Mouse (Mus musculus) ES-E14 (cell line): ENCODE measurements around the gene Ilk. TPM values are rescaled to one million over a fixed set of nuclear protein-coding genes. Genes with fewer than 3 reads are reported as not detected.

ENCODE experiments used
- DNase-seq: peaks from one replicate; pipeline ENCODE4 v3.0.0-alpha.2; 2013; ENCODE audit warnings: low read depth, low spot score
- H3K27ac ChIP-seq: 2 replicates; pipeline ENCODE4 v1.5.1; 2012; ENCODE audit warnings: low read depth, mild to moderate bottlenecking, low read length, moderate library complexity, mixed read lengths; ENCODE audit not compliant: poor library complexity, insufficient read depth, severe bottlenecking
- H3K36me3 ChIP-seq: 2 replicates; pipeline ENCODE4 v1.6.1; 2012; ENCODE audit warnings: mild to moderate bottlenecking, low read length, moderate library complexity, mixed read lengths; ENCODE audit not compliant: control insufficient read depth, poor library complexity, insufficient read depth, severe bottlenecking
- H3K4me1 ChIP-seq, 2 experiments: fragments of 150-350 bp in 1 of 2; sonication (generic) in 1 of 2; 2 replicates each; pipeline ENCODE4 v1.6.1; 2012; ENCODE audit warnings: low read length in 2 of 2, mild to moderate bottlenecking in 1 of 2, mixed read lengths in 1 of 2; ENCODE audit not compliant: control insufficient read depth in 2 of 2, insufficient read depth in 2 of 2, poor library complexity in 1 of 2
- H3K4me3 ChIP-seq, 2 experiments: fragments of 150-350 bp in 1 of 2; sonication (generic) in 1 of 2; 2 replicates each; pipeline ENCODE4 v1.5.1; 2012; ENCODE audit warnings: low read length in 2 of 2, low read depth in 1 of 2, mild to moderate bottlenecking in 1 of 2, mixed read lengths in 1 of 2; ENCODE audit not compliant: insufficient read depth in 1 of 2, poor library complexity in 1 of 2, severe bottlenecking in 1 of 2
- H3K9ac ChIP-seq: 2 replicates; pipeline ENCODE4 v1.6.1; 2012; ENCODE audit warnings: low read depth, mild to moderate bottlenecking, low read length, mixed read lengths; ENCODE audit not compliant: poor library complexity, insufficient read depth, severe bottlenecking
- H3K9me3 ChIP-seq: fragments of 150-350 bp; sonication (generic); 2 replicates; pipeline ENCODE4 v1.6.1; 2012; ENCODE audit warnings: low read depth, mild to moderate bottlenecking, low read length; ENCODE audit not compliant: control insufficient read depth, insufficient read depth
- CHD2 ChIP-seq: IDR thresholded peaks from 2 replicates; pipeline ENCODE4 v1.6.1; 2014; ENCODE audit warnings: mild to moderate bottlenecking, low read depth, low read length, inconsistent platforms
- HCFC1 ChIP-seq: IDR thresholded peaks from 2 replicates; pipeline ENCODE4 v1.6.1; 2012; ENCODE audit warnings: low read length, inconsistent platforms, borderline replicate concordance; ENCODE audit not compliant: insufficient read depth
- MAFK ChIP-seq: IDR thresholded peaks from 2 replicates; pipeline ENCODE4 v1.6.1; 2014; ENCODE audit warnings: mild to moderate bottlenecking, low read depth, low read length, inconsistent platforms; ENCODE audit not compliant: insufficient read depth
- ZC3H11A ChIP-seq: IDR thresholded peaks from 2 replicates; pipeline ENCODE4 v1.6.1; 2012; ENCODE audit warnings: low read depth, mild to moderate bottlenecking, inconsistent platforms, low read length, borderline replicate concordance
- ZNF384 ChIP-seq: IDR thresholded peaks from 2 replicates; pipeline ENCODE4 v1.6.1; 2012; ENCODE audit warnings: low read depth, low read length, inconsistent platforms
- in situ Hi-C, 2 experiments: fragments of 600-800 bp; cut with MboI; formaldehyde crosslinking; loops; one replicate each; pipeline ENCODE4 v1.15.1; 2025; ENCODE audit warnings: low sequenced_read_pairs in 2 of 2, inconsistent platforms in 1 of 2; ENCODE audit not compliant: unreplicated experiment in 2 of 2
- total RNA-seq: library from RNA; depleted of rRNA; stranded (reverse); fragments of 300-350 nt; gene quantifications from 2 replicates; pipeline ENCODE4 v1.2.3, GENCODE M21; 2012

Gene Ilk
- total RNA-seq, 1 experiment: 61.4 TPM

DNA sequence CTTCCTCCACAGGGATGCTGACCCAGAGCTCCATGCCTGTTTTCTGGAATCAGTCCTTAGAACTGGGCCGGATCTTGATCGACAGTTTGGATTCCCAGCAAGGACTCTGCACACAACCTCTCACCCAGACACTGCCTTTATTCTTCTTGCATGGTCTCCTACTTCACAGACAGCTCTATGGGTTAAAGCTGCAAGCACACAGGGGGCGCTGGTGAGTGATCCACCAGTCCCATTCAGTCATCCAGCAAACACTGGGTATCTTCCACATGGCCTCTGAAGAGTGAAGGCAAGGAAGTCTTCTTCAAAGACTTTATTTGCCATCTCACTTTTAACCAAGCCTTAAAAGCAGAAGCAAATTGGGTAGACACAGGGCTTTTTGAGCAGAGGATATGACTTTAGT, 21.0 kb upstream of the Ilk start:
- no peak overlapping the region for H3K27ac ChIP-seq
- no peak overlapping the region for H3K9ac ChIP-seq
- no peak overlapping the region for H3K4me3 ChIP-seq
- DNase-seq: no peak
- H3K9me3 ChIP-seq: no peaks in the 10 kb centered on the region
- TF ChIP-seq CHD2 (no peak), ZC3H11A (no peak), HCFC1 (no peak), MAFK (no peak), ZNF384 (no peak)
- H3K4me1 ChIP-seq: no peaks in the 10 kb centered on the region
- no peaks in the 10 kb centered on the region for H3K36me3 ChIP-seq
- in situ Hi-C loops: no loop called here

GRCm38 (mm10) chr7:105721916-105722315, 14.5 kb upstream of the Ilk start:
- no peak overlapping the region for H3K9ac ChIP-seq
- DNase-seq: no peak

GRCm38 (mm10) chr7:105726144-105726979, 10.0 kb upstream of the Ilk start:
- in situ Hi-C loops: no loop called here
- H3K4me1 ChIP-seq: no peaks in the 10 kb centered on the region
- no peak overlapping the region for H3K9ac ChIP-seq
- H3K4me3 ChIP-seq: no peak overlapping the region
- DNase-seq: no peak
- H3K9me3 ChIP-seq: no peaks in the 10 kb centered on the region
- no peaks in the 10 kb centered on the region; the same call in 1 of the 2 replicates for H3K36me3 ChIP-seq
- TF ChIP-seq MAFK (no peak), ZNF384 (no peak), ZC3H11A (peak; percentile 43; the same call in 1 of the 2 replicates)
- H3K27ac ChIP-seq: no peak overlapping the region

More at GRCm38 (mm10) chr7:105721916-105722315, 14.5 kb upstream of the Ilk start:
- TF ChIP-seq ZNF384 (no peak), MAFK (no peak), CHD2 (no peak), ZC3H11A (no peak), HCFC1 (no peak)
- Histone ChIP-seq H3K4me3 (no peak overlapping the region), H3K4me1 (no peaks in the 10 kb centered on the region; a peak in 1 of 4 replicates), H3K36me3 (no peaks in the 10 kb centered on the region), H3K27ac (no peak overlapping the region), H3K9me3 (no peaks in the 10 kb centered on the region)
- in situ Hi-C loops: no loop called here

GRCm38 (mm10) chr7:105726980-105727325, 9.4 kb upstream of the Ilk start:
- no peak for DNase-seq
- no peak overlapping the region for H3K9ac ChIP-seq
- no peak for TF ChIP-seq ZC3H11A
- no peak for TF ChIP-seq HCFC1
- no peak for TF ChIP-seq ZNF384
- no peak for TF ChIP-seq MAFK
- no peak for TF ChIP-seq CHD2
- H3K36me3 ChIP-seq: no peaks in the 10 kb centered on the region; the same call in 1 of the 2 replicates
- H3K27ac ChIP-seq: no peak overlapping the region
- H3K4me1 ChIP-seq: no peaks in the 10 kb centered on the region
- no peak overlapping the region for H3K4me3 ChIP-seq
- in situ Hi-C loops: no loop called here
- no peaks in the 10 kb centered on the region for H3K9me3 ChIP-seq
